Mouse (Mus musculus) lung, postnatal 0 days (tissue): Measurements from ENCODE around the gene Rbfox1.

Experiments used
- CTCF ChIP-seq: IDR thresholded peaks from 2 replicates; pipeline ENCODE4 v1.5.1; 2016; ENCODE audit warnings: antibody characterized with exemption, mild to moderate bottlenecking
- EP300 ChIP-seq: IDR thresholded peaks from 2 replicates; pipeline ENCODE4 v1.6.1; 2016; ENCODE audit warnings: antibody characterized with exemption, mild to moderate bottlenecking, control low read depth

- TF ChIP-seq CTCF (no peak), EP300 (no peak)
Measured at GRCm38 (mm10) chr16:6079017-6079416, 193.9 kb downstream of the Rbfox1 start.
